Mouse (Mus musculus): Measurements from ENCODE around the gene Tgm6.

- TF ChIP-seq CTCF (IDR thresholded peaks at IDR 0.05; ENCODE audit: extremely low read depth, insufficient read depth, low read length) (no peak), POLR2A (IDR thresholded peaks at IDR 0.05; ENCODE audit: extremely low read depth, insufficient read depth, low read length) (no peak)
Observed at GRCm38 (mm10) chr2:130155171-130155570, 43.0 kb downstream of the Tgm6 start.
